Mouse (Mus musculus) embryo, embryonic 11 days (tissue): ENCODE measurements around the gene Clcc1.

Experiments used
- DNase-seq: peaks from one replicate; pipeline ENCODE4 v3.0.0-alpha.2; 2015

Gene Clcc1

GRCm38 (mm10) chr3:108711296-108711695, 57.6 kb downstream of the Clcc1 start:
- no peak for DNase-seq

GRCm38 (mm10) chr3:108713065-108713675, 59.5 kb downstream of the Clcc1 start:
- DNase-seq: peak; percentile 21

GRCm38 (mm10) chr3:108714837-108715236, 61.1 kb downstream of the Clcc1 start:
- no peak for DNase-seq

- DNase-seq: no peak
Observed at GRCm38 (mm10) chr3:108717896-108718502, 64.3 kb downstream of the Clcc1 start.

- no peak for DNase-seq
Observed at GRCm38 (mm10) chr3:108719357-108719756, 65.6 kb downstream of the Clcc1 start.

GRCm38 (mm10) chr3:108719761-108720160, 66.0 kb downstream of the Clcc1 start:
- DNase-seq: no peak

- peak; percentile 85 for DNase-seq
Observed at GRCm38 (mm10) chr3:108721076-108721991, 67.6 kb downstream of the Clcc1 start.

- DNase-seq: peak; percentile 99
Observed at GRCm38 (mm10) chr3:108722036-108722872, 68.5 kb downstream of the Clcc1 start, which contains the start of gene Gpsm2. Gpsm2 (minus strand) TSS chr3:108722309.

GRCm38 (mm10) chr3:108726413-108726812, 72.7 kb downstream of the Clcc1 start:
- DNase-seq: no peak

GRCm38 (mm10) chr3:108727344-108727743, 73.6 kb downstream of the Clcc1 start:
- no peak for DNase-seq

- no peak for DNase-seq
Observed at GRCm38 (mm10) chr3:108727776-108728175, 74.1 kb downstream of the Clcc1 start.
